Mouse (Mus musculus) left cerebral cortex, postnatal 25 days (tissue): ENCODE results near the gene Tial1. TPM values are rescaled to one million over a fixed set of nuclear protein-coding genes. Genes with fewer than 3 reads are reported as not detected.
A peak's percentile ranks its signal among the peaks of the same experiment; 100 is the strongest.

Experiments
- DNase-seq, 2 experiments: peaks; one replicate each; pipeline ENCODE4 v3.0.0; 2022; ENCODE audit warnings: low spot score in 2 of 2, mixed read lengths in 1 of 2
- intact Hi-C: fragments of 180-260 bp; cut with DNase I; formaldehyde crosslinking; loops from one replicate; pipeline ENCODE4 v1.15.1; 2025
- total RNA-seq, 2 experiments: library from RNA; stranded (reverse); gene quantifications; 2 replicates each; pipeline ENCODE4 v1.2.3; 2021

The Tial1 gene
- total RNA-seq, 2 experiments from 2014 or later: 89.6 to 102 TPM

DNA sequence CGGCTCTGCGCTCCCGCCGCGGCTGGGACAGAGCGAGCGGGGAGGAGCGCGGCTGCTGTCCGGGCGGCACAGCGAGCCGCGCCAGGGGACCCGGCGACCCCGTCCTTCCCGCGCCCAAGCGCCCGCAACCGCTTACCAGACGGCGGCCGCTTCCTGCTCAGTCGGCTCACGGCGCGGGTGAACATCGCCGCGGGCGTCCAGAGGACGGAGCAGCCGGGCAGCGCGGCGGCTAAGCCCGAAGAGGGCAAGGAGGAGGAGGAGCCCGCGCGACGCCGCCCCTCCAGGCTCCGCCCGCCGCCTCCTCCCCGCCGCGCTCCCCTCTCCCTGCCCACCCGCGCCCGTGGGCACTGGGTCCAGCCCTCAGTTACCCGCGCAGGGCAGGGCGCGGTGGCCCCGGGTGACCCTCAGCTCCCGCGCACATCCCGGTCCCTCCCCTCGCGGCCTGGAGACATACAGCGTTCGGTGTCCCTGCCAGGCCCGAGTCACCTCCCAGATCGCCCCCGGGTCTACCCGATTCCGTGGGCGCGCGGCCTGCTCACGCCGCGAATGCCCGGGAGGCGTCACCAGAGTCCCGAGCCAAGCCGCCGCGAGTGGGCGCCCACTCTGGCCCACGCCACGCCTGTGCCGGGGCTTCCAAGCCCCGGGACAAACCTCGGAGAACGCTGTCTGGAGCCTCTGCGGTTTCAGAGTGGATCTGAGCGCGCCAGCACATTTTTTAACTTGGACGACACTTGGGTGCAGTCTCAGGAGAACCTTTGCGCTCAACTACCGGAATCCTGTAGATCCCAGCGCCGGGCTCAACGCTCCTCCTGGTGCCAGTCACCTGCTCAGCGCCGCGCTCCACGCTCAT lies 43.4 kb downstream of the Tial1 start, which contains the start of gene Rgs10:
Rgs10 (minus strand) TSS at position 829 of the 850 bp plus-strand sequence.
- intact Hi-C loops: loop anchor here (5.0 kb wide), 1 partner anchor 171 kb away; the partner anchor contains the start of gene Tgfb1i1
- DNase-seq: peak; percentile 53 to 56

DNA sequence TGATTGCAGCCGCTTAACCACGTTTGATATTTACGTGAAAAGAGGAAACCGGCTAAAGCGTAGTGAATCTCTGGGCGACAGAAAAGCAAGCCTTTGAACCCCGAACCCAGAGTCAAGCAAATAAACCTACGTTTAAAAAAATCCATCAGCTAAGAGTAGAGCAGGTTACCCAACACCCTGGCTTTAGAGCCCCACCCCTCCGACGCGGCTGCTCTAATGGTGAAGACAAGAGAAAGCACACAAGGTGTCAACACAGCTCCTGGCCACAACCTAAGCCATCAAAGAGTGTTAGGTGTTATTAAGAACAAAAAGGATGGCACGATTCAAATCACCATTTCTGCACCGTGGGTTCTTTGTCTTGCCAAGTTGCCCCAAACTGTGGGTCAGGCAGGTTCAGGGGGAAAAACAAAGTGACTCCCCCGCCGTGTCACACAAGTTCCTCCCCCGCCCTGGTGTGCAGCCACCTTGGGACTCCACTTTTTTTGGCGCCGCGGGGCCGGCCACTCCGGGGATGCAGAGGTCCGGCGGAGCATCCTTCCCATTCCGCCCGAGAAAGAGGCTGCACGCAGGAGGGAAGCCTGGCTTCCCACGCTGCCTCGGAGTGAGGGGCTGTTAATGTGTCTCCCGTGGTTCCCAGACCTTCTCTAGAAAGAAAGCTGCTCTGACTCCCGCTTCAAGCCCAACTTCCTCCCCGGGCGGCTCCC lies 44.1 kb downstream of the Tial1 start:
- no peak for DNase-seq
- intact Hi-C loops: loop anchor here (5.0 kb wide), 1 partner anchor 170 kb away; the partner anchor contains the start of gene Tgfb1i1

DNA sequence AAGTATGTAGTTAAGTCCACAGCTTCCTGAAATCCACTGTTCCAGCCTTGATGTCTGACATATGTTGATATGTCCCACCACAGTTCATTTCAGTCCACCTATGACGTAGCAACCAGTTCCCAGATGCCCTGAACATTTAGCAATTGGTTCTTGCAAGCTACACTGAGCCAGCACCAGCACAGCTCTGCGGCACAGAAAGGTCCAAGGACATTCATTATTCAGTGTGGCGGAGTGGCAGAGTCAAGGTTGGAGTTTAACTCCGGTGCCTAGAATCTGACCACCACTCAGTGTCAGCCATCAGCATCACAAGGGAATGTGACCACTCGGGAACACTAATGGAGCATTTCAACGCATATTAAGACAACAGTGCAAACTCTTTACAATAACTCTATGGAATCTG lies 44.9 kb downstream of the Tial1 start:
- DNase-seq: no peak
- intact Hi-C loops: loop anchor here (5.0 kb wide), 1 partner anchor 169 kb away; the partner anchor contains the start of gene Tgfb1i1

DNA sequence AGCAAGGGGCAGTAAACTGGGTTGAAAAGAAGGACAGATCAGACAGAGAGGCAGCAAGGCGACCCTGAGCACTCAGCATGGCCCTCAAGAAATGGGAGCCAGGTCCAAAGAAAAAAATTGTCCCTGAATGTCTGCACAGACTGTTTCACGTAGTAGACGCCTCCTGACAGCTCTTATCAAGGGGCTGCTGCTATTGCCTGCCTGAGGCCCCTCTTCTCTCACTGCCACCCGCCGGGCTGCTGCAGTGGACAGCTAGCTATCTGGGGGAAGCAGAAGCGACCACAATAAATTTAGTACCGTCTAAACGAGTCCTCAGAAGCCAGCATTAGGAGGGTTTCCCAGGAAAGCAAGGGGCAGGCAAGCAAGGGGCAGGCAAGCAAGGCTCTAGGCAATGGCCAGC lies 47.1 kb downstream of the Tial1 start:
- intact Hi-C loops: no loop called here

DNA sequence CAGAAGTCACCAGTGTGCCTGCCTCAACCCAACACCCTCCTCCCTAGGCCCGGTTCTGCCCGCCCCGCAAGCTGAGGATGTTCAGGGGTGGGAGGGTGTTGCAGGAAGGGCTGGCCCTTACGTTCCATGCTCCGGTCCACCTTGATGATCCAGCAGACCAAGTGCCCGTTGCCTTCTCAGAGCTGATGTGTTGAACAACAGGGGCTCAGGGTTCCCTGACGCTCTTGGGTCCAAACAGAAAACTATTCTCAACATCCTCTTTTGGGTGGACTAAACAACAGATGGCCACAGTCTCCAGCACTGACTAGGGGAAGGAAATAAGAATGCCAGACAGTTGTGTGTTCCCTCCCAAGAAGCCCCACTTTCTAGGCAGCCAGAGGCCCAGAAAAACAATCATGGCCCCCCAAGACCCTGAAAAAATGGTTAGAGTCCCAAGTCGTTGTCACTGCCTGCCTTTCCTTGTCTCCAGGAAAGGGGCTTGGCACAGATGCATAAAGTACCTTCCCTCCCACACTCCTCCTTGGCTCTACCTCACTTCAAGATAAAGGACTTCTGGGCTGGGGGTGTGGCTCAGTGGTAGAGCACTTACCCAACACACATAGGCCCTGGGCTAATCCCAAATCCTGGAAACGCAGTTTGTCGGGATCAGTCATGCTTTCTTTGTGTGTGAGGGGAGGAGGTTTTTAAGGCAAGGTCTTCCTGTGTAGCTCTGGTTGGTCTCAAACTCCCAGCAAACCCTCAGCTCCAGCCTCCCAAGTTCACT lies 49.3 kb downstream of the Tial1 start:
- intact Hi-C loops: no loop called here
- DNase-seq: peak in 1 of 2 experiments; percentile 21

More for the DNA sequence above, 47.1 kb downstream of the Tial1 start:
- no peak for DNase-seq

DNA sequence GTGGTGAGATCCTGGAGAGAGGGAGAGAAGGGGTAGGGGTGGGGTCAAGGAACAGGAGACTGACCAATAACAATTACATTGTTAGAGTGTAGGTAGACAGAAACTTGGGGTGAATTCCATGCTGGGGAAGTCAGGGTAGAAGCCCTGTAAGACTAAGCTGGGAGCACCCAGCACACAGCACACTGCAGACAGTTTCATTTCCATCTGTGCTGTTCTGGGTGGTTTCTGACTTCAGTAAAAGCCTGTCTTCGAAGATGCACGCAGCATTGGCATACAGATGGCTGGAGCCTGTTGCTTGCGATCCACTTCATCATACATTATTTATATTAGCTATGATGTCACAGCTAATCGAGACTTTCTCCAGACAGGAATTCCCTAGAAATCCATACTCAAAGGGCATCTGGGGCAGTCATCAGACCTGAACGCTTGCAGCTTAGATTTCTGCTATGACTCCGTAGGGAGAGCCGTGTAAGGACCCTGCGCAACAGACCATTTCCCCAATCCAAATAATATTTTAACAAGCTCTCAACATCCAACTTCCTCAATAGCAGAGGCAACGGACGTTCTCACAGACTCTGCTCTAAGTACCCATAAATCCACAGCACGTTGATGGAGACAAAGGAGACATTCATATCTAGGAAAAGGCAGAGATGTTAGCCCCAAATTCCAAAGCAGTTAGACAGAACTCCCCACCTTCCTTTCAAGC lies 50.7 kb downstream of the Tial1 start:
- DNase-seq: no peak
- intact Hi-C loops: no loop called here

DNA sequence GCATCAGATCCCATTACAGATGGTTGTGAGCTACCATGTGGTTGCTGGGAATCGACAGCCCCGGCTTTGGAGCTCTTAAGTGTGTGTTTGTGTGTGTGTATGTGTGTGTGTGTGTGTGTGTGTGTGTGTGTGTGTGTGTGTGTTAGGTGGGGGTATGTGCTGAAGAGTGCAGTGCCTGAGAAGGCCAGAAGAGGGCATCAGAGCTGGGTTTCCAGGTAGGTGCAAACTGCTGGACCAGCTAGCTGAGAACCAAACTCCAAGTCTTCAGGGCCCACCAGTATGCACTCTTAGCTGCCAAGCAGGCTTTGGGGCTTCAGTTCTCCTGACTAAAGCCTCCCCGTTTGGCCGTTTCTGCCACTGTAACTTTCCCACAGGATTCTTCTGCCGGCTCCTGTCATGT lies 53.3 kb downstream of the Tial1 start:
- intact Hi-C loops: no loop called here

DNA sequence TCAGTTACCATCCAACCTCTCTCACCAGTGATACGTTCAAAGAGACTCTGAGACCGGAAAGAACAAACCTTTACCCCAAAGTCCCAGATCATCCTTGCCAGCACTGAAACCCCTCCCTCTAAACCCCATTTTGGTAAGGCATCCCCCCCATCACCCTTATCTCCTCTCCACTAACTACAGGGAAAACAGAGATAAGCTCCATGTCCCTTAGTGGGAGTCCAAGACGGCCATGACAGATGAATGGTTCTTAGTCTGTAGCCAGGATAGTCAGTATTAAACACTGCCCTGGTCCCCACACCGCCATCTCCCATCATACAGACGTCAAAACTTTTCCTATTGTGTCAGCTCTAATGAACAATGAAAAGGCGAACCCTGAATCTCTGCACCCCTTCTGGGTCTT lies 57.5 kb downstream of the Tial1 start:
- intact Hi-C loops: no loop called here
- no peak for DNase-seq

More for the DNA sequence above, 53.3 kb downstream of the Tial1 start:
- no peak for DNase-seq

DNA sequence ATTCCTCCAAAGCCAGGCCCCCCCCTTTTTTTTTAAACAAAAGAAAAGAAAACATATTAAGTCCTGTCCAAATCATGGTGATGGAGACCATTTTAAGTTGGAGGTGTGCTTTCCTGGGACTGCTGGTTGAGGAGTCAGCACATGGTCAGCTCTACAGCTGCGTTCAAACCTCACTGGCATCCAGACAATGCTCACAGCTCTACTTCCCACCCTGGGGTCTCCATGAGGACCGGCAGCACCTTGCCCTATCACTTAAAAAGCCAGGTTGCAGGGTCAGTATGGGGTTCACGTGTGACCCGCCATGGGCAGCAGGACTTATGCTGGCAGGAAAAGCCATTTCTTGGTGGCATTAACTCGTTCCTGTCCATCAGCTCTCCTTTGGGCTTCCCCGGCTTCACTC lies 57.9 kb downstream of the Tial1 start:
- no peak for DNase-seq
- intact Hi-C loops: no loop called here

DNA sequence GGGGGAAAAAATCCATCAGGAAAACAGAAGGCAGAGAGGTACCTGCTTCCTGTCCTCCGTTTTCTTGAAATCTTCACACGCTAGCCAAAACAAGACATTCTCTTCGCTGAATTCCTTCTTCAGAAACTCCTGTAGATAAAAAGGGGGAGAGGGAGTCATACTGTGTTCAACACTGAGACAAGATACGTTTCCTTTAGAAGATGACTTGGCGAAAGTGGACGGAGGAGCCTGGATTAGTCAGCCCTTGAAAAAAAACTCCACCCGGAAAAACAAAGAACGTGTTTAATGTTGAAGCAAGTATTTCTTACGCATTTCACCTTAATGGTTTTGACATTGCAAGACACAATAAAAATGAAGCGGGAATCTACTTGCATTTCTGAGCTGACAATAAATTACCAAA lies 58.4 kb downstream of the Tial1 start:
- intact Hi-C loops: no loop called here

DNA sequence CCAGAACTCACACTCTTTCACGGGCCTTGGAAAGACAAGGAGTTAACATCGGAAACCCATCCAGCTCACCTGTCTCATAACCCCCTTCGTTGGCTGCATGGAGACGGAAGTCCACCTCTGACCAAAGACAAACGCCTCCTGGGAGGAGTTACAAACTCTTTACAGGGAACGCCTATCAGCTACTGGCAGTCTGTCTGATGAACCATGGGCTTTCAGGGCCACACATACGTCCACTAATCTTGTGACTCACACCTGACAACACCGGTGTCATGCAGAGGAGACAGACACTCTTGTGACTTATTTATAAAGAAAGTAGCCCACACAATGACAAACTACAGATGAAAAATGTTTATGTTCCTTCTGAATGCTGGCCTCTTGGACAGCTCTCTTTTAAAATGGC lies 58.9 kb downstream of the Tial1 start:
- intact Hi-C loops: no loop called here
- no peak for DNase-seq

More for the DNA sequence above, 58.4 kb downstream of the Tial1 start:
- DNase-seq: no peak

DNA sequence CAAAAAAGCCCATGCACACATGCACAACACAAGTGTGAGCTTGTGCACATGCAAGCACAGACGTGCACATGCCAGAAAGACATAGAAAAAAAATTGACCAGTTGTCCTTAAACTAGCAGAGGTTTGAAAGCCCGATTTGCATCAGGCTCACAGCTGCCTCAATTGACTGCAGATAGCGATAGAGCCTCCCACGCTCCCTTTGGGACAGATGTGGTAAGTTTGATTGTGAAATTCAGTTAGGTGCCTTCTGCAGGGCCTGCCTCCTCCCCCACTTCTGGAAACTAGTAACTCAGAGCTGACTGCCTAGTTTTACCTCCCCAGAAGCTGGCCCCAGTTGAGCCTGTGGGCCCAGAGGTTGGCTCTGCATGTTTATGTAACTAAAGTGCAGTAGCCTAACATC lies 62.9 kb downstream of the Tial1 start:
- intact Hi-C loops: no loop called here

DNA sequence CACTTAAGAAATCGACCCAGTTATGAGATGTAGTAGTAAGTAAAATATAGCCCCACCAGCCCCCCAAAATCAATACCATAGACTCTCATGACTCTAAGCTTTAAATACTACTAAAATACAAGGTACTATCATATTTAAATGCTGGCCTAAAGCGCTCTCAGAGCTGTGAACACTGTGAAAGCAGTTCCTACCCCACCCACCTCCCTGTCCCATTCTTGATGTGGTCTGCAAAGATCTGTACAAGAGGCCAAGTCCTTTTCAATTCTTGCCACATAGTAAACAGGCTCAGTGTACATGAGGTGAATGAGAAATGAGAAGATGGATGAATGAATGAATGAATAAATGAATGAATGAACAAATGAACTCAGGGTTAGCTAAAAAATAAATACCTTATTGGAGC lies 64.5 kb downstream of the Tial1 start:
- intact Hi-C loops: no loop called here
- no peak for DNase-seq

More for the DNA sequence above, 62.9 kb downstream of the Tial1 start:
- no peak for DNase-seq

DNA sequence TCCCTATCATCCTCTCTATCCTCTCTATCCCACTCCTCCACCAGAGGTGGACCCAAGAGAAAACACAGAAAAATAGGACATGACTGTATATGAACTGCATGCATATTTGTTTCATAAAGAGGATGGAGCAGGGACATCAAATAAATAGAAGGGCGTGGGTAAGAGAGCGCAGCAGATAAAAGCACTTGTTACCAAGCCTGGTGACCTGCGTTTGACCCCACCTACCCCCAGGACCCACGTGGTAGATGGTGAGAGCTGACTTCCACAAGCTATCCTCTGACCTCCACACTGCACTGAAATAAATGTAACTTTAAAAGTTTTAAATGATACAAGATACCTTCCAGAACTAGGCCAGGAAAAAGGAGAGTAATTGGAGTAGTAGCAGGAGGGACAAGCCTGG lies 67.8 kb downstream of the Tial1 start:
- no peak for DNase-seq
- intact Hi-C loops: no loop called here

DNA sequence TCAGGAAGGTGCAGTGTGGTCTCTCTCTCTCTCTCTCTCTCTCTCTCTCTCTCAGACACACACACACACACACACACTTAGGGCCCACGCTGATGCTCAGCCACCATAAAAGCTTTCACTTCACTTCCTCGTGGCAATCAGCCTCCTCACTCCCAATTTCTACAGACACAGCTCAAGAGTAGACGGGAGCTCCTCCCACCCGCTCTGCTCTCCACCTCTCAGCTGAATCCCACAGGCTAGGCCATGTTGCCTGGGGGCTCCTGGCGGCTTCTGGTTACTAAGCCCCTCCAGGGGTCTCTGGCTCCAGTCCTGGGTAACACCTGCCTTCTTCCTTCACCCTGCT lies 68.6 kb downstream of the Tial1 start:
- DNase-seq: peak in 1 of 2 experiments; percentile 21
- intact Hi-C loops: no loop called here

DNA sequence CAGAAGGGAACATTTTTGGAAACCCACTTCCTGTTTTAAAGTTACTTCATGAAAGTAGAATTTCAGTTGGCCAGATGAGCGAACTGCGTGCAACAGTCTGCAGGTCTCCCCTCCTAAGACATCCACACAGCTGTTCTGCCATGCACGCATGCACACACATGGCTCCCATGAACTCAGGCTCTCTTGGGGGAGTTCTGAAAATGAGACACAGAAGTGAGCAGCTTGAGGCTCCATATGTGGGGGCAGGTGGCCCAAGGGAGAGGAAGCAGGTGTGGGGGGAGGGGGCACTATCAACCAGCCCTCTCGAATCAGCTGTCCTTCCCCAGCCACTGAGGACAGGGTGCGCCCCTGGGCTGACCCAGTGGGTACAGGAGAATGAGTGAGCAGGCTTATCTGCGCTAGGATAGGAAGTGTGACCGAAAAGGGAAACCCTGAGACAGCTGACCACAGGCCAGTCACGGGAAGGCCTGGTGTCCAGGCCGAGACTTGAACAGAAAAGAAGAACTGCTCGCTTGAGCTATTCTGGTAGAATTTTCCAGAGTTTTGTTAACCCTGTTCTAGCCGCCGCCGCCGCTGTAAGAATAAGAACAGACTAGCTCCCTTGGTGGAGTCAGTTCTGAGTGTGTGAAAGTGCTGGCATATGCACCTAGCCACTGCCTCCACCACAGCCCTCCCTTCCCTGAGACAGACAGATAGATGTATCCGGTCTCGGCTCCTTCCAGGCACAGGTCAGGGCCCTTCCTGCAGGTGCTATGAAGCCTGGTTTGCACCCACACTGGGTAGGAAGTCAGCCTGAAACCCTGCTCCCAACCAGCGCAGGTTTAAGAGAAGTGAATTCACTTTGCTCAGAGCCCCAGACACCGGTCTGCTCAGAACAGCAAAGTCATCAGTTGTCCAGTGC lies 69.2 kb downstream of the Tial1 start:
- peak in 1 of 2 experiments; percentile 52 for DNase-seq
- intact Hi-C loops: no loop called here

DNA sequence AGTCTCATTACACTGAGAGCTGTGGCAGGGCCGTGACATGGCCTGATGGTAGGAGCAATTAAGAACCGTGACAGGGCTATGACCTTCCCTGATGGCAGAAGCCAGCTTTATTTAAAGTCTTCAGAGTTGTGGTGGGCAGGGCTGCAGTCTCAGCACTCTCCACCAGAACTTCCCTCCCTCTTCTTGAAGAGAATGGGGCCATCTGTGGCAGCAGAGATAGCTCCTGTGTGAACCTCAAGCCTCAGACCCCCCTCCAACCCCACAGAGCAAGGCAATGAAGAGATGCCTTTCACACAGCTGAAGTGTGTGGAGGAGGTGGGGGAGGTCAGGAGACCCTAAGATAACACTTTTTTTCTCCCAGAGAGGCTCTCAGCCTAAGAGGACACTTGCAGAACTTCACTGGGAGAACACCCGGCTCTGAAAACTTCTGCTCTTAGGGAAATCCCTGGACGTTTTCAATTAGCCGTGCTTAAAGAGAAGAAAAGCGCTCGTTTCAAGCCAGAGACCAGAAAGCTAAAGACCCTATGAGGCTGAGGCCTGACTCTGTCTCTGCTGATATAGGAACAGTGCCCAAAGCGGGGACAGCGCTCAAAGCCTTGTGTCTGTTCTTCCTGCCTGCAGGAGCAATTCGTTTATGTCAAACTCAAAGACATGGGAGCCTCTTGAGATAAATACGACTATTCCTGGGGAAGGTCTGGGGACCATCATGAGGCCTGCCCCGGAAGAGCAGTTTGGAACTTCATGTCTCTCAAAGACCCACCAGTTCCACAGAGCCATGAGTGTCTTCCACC lies 70.1 kb downstream of the Tial1 start:
- intact Hi-C loops: no loop called here
- DNase-seq: no peak
